Mouse (Mus musculus) gastrocnemius, adult 2 months (tissue): ENCODE measurements around the gene Lkaaear1. TPM values are rescaled to one million over a fixed set of nuclear protein-coding genes. Genes with fewer than 3 reads are reported as not detected.

ENCODE experiments used
- DNase-seq: peaks from one replicate; pipeline ENCODE4 v3.0.0; 2022
- H3K27ac ChIP-seq: fragments of 200-600 bp; 2 replicates; pipeline ENCODE4 v1.8.1; 2022; ENCODE audit warnings: mild to moderate bottlenecking
- H3K4me3 ChIP-seq: fragments of 200-600 bp; 2 replicates; pipeline ENCODE4 v1.8.1; 2022; ENCODE audit warnings: mild to moderate bottlenecking, moderate library complexity
- CTCF ChIP-seq: fragments of 200-600 bp; IDR thresholded peaks from 2 replicates; pipeline ENCODE4 v1.8.1; 2022; ENCODE audit warnings: antibody characterized with exemption, mild to moderate bottlenecking, moderate library complexity
- intact Hi-C: fragments of 180-260 bp; cut with DNase I; formaldehyde crosslinking; loops from one replicate; pipeline ENCODE4 v1.15.1; 2025
- total RNA-seq, 2 experiments: library from RNA; stranded (reverse); gene quantifications; 2 replicates each; pipeline ENCODE4 v1.2.3; 2021

The Lkaaear1 gene
- total RNA-seq, 2 experiments from 2014 or later: not detected

- TF ChIP-seq CTCF: peak; percentile 72
- Histone ChIP-seq H3K4me3 (no peak overlapping the region; the same call in 1 of the 2 replicates), H3K27ac (peak overlapping the region; percentile 82)
- DNase-seq: peak; percentile 86
- intact Hi-C loops: loop anchor here (1.0 to 5.0 kb wide), 2 partner anchors 18 to 48 kb away; no protein-coding TSS in a partner anchor
Observed at GRCm38 (mm10) chr2:181659609-181660055, 38.6 kb downstream of the Lkaaear1 start.

DNA sequence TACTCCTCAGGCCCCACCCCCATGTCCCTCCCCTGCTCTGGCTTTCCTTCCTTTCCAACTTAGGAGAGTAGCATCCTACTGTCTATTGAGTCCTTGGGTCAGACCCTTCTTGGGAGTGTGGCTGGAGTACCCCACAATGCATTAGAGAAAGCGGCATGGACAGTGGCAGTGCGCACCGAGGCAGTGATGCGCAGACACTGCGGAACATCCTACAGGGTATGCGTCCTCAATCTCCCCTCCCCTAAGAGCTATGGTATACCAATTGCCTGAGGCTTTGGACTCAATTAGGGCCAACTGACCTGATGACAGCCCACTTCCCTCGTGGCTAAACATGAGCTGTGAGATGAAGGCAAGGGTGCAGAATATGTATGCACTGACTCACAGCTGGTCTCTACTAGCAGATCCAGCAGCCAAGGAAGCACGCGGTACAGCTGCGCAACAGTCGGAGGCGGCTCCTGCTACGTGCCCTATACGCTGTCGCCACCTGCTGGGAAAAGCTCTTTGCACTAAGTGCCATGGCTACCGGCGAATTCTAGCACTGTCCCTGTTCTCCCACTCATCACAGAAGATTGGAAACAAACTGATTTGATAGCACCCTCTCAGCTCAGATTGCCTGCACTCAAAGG, 39.2 kb downstream of the Lkaaear1 start:
- Histone ChIP-seq H3K4me3 (no peak overlapping the region; the same call in 1 of the 2 replicates), H3K27ac (peak overlapping the region; percentile 72)
- DNase-seq: peak; percentile 73
- no peak for TF ChIP-seq CTCF
- intact Hi-C loops: loop anchor here (1.0 to 5.0 kb wide), 2 partner anchors 18 to 48 kb away; no protein-coding TSS in a partner anchor

DNA sequence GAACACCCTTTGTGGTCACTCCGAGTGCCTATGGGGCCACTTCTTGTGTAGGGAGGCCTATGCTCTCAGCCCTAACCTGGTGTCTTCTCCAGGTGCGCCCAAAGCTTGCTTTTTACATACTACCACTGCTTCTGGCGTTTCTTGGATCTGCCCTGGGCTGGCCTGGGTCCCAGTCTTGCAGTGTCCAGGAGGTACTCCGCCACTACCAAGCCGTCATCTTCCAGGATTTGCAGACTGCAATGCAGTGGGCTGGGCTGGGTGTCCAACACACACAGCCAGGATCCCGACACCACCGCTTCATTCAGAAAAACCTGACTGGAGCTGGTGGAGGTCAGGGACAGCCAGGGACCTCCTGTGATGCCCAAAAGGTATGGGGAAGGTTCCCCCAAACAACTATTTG, 39.7 kb downstream of the Lkaaear1 start:
- TF ChIP-seq CTCF: no peak
- Histone ChIP-seq H3K27ac (peak overlapping the region; percentile 72), H3K4me3 (no peak overlapping the region)
- no peak for DNase-seq
- intact Hi-C loops: loop anchor here (5.0 kb wide), 1 partner anchor 49 kb away; no protein-coding TSS in a partner anchor

DNA sequence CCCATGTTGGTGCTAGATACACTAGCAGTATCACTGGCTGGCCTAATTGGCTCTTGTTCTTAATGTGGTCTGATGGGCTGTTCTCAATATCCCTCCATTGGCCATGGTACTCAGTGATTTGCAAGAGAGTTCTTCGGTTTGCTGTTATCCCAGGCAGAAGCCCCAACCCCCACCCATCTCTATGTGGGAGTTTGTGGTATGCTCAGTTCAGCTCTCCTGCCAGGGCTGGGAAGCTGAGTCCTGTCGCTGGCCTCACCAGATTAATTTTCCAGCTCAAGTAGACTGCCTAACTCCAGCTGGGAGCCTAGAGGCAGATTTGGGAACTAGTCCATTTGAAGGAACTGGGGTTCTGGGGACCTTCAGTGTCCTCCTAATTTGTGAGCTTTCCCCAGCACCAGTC, 40.8 kb downstream of the Lkaaear1 start:
- intact Hi-C loops: loop anchor here (5.0 kb wide), 1 partner anchor 50 kb away; no protein-coding TSS in a partner anchor
- Histone ChIP-seq H3K4me3 (no peak overlapping the region), H3K27ac (peak overlapping the region; percentile 20; the same call in 1 of the 2 replicates)
- no peak for DNase-seq
- TF ChIP-seq CTCF: no peak

GRCm38 (mm10) chr2:181656734-181657133, 41.5 kb downstream of the Lkaaear1 start, which contains the start of gene Gm29797:
TSS of gene Gm29797 (plus strand) at chr2:181657034.
- Histone ChIP-seq H3K27ac (peak within 1 kb of the TSS; percentile 20; the same call in 1 of the 2 replicates), H3K4me3 (no peak within 1 kb of the TSS)
- no peak for TF ChIP-seq CTCF
- intact Hi-C loops: loop anchor here (5.0 kb wide), 1 partner anchor 51 kb away; no protein-coding TSS in a partner anchor
- DNase-seq: no peak

- intact Hi-C loops: no loop called here
- DNase-seq: no peak
- no peak for TF ChIP-seq CTCF
- Histone ChIP-seq H3K4me3 (no peak overlapping the region), H3K27ac (no peak overlapping the region)
Observed at GRCm38 (mm10) chr2:181653523-181653922, 44.7 kb downstream of the Lkaaear1 start.

GRCm38 (mm10) chr2:181653065-181653464, 45.2 kb downstream of the Lkaaear1 start:
- H3K27ac ChIP-seq: no peak overlapping the region
- H3K4me3 ChIP-seq: no peak overlapping the region
- intact Hi-C loops: no loop called here
- no peak for DNase-seq
- no peak for TF ChIP-seq CTCF

DNA sequence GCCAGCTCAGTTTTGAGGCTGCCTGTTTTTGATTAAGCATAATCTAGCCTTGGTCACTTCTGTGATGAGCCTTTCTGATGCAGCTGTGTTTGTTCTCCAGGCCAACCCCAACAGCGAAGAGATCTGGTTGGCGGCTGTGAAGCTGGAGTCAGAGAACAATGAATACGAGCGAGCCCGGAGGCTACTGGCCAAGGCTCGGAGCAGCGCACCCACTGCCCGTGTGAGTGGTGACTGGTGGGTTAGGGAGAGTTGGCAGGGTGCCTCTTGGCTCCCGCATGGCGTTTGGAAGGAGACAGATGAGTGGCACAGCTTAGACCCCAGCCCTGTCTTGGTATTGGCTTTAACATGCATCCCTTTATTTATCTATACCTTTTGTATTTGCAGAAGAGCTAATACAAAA, 49.3 kb downstream of the Lkaaear1 start:
- intact Hi-C loops: no loop called here
- H3K27ac ChIP-seq: no peak overlapping the region
- no peak for DNase-seq
- no peak for TF ChIP-seq CTCF
- H3K4me3 ChIP-seq: no peak overlapping the region

Other genes starting within 250 kb of the Lkaaear1 start
- 1 to 10 TPM; 4.9 to 6.7 TPM for gene Zbtb46, start 239.0 kb downstream of the Lkaaear1 start, total RNA-seq
- gene Abhd16b, start 205.2 kb downstream of the Lkaaear1 start, total RNA-seq: not detected
- gene Tpd52l2, start 201.3 kb downstream of the Lkaaear1 start, total RNA-seq: 10 to 100 TPM; 47.0 to 52.5 TPM
- gene Dnajc5, start 178.0 kb downstream of the Lkaaear1 start, total RNA-seq: 10 to 100 TPM; 43.7 to 46.6 TPM
- gene Uckl1, start 113.5 kb downstream of the Lkaaear1 start, total RNA-seq: 10 to 100 TPM; 26.1 to 29.1 TPM
- gene Prpf6, start 106.6 kb downstream of the Lkaaear1 start, total RNA-seq: 10 to 100 TPM; 31.1 to 36.5 TPM
- gene Zfp512b, start 105.6 kb downstream of the Lkaaear1 start, total RNA-seq: 10 to 100 TPM; 17.6 to 20.3 TPM
- 1 to 10 TPM; 1.5 to 1.7 TPM for gene Samd10, start 99.2 kb downstream of the Lkaaear1 start, total RNA-seq
- gene Gm29797, start 41.4 kb downstream of the Lkaaear1 start, total RNA-seq: not detected
- 10 to 100 TPM; 10.4 to 15.3 TPM for gene Sox18, start 26.8 kb downstream of the Lkaaear1 start, total RNA-seq
- gene Tcea2, start 18.1 kb downstream of the Lkaaear1 start, total RNA-seq: 1 to 10 TPM; 6.9 to 7.6 TPM
- gene Rgs19, start 4.5 kb downstream of the Lkaaear1 start, total RNA-seq: 1 to 10 TPM; 2.7 to 2.8 TPM
- not detected for gene Oprl1, start 16.6 kb upstream of the Lkaaear1 start, total RNA-seq
- not detected for gene Myt1, start 64.9 kb upstream of the Lkaaear1 start, total RNA-seq
- 10 to 100 TPM; 37.2 to 47.1 TPM for gene Pcmtd2, start 139.4 kb upstream of the Lkaaear1 start, total RNA-seq
- gene Polr3k, start 165.9 kb upstream of the Lkaaear1 start, total RNA-seq: 10 to 100 TPM in 1 of 2 experiments, 1 to 10 TPM in 1; 9.4 to 10.0 TPM